Mouse (Mus musculus) lung, embryonic 15.5 days (tissue): ENCODE measurements around the gene Rbm6. TPM values are rescaled to one million over a fixed set of nuclear protein-coding genes. Genes with fewer than 3 reads are reported as not detected.

Source experiments
- ATAC-seq: fragments of 200-750 bp; cut with Nextera tagmentation; 2 replicates; pipeline ENCODE4 v1.8.0; 2017; ENCODE audit warnings: moderate number of reproducible peaks, borderline replicate concordance; ENCODE audit not compliant: low FRiP score, low TSS enrichment; ENCODE audit errors: extremely low read depth
- H3K27ac ChIP-seq: fragments of 300-500 bp; sonication (generic); 2 replicates; pipeline ENCODE4 v1.5.1; 2015; ENCODE audit warnings: moderate library complexity, mild to moderate bottlenecking, inconsistent platforms
- H3K27me3 ChIP-seq: fragments of 300-500 bp; sonication (generic); 2 replicates; pipeline ENCODE4 v1.6.1; 2015; ENCODE audit warnings: inconsistent platforms
- H3K36me3 ChIP-seq: fragments of 300-500 bp; sonication (generic); 2 replicates; pipeline ENCODE4 v1.6.1; 2015; ENCODE audit warnings: inconsistent platforms
- H3K4me1 ChIP-seq: fragments of 300-500 bp; sonication (generic); 2 replicates; pipeline ENCODE4 v1.6.1; 2015; ENCODE audit warnings: inconsistent platforms
- H3K4me2 ChIP-seq: fragments of 300-500 bp; sonication (generic); 2 replicates; pipeline ENCODE4 v1.6.1; 2015; ENCODE audit warnings: inconsistent platforms, mild to moderate bottlenecking, moderate library complexity
- H3K4me3 ChIP-seq: fragments of 300-500 bp; sonication (generic); 2 replicates; pipeline ENCODE4 v1.5.1; 2015; ENCODE audit warnings: mild to moderate bottlenecking, inconsistent platforms
- H3K9ac ChIP-seq: fragments of 300-500 bp; sonication (generic); 2 replicates; pipeline ENCODE4 v1.6.1; 2015; ENCODE audit warnings: inconsistent platforms
- H3K9me3 ChIP-seq: fragments of 300-500 bp; sonication (generic); 2 replicates; pipeline ENCODE4 v1.6.1; 2016; ENCODE audit warnings: inconsistent platforms
- WGBS: fragments of 180-500 bp; shearing (Covaris S2); methylation state at CpG from one replicate; pipeline ENCODE4 v1.1.7; 2015; 5-methylcytosine and 5-hydroxymethylcytosine counted together
- polyA plus RNA-seq: library from polyadenylated mRNA; unstranded; fragments of >200 nt; fragmentation: Nextera tagmentation; extraction: Ambion mirVana; gene quantifications from 2 replicates; pipeline ENCODE4 v1.2.1, GENCODE M21; 2015

Rbm6 gene
- polyA plus RNA-seq: 68.7 and 74.0 TPM in 2 replicates

- peaks cover 8% of the 10 kb centered on the region; the same call in 1 of the 2 replicates for H3K36me3 ChIP-seq
- H3K27ac ChIP-seq: peak within 1 kb of the TSS; percentile 97
- 7% methylated on average over 14 of the region's 14 CpGs for WGBS
Measured at GRCm38 (mm10) chr9:107873137-107873536, at the start of gene Rbm6. Gene Rbm6, minus strand, starts transcription at chr9:107873237.

GRCm38 (mm10) chr9:107919441-107919840 is 46.4 kb upstream of the Rbm6 start:
- Histone ChIP-seq H3K9ac (no peak overlapping the region), H3K4me2 (no peak overlapping the region), H3K4me3 (no peak overlapping the region), H3K36me3 (no peaks in the 10 kb centered on the region), H3K4me1 (peaks cover 12% of the 10 kb centered on the region), H3K9me3 (no peaks in the 10 kb centered on the region), H3K27ac (no peak overlapping the region), H3K27me3 (no peaks in the 10 kb centered on the region)
- ATAC-seq: no peak
- 73% methylated on average over 5 of the region's 5 CpGs for WGBS

More at GRCm38 (mm10) chr9:107873137-107873536, at the start of gene Rbm6:
- Histone ChIP-seq H3K27me3 (no peaks in the 10 kb centered on the region), H3K9ac (peak within 1 kb of the TSS; percentile 98), H3K4me3 (peak within 1 kb of the TSS; percentile 99), H3K4me2 (peak within 1 kb of the TSS; percentile 69), H3K4me1 (peaks cover 19% of the 10 kb centered on the region), H3K9me3 (no peaks in the 10 kb centered on the region)
- no peak for ATAC-seq

- Histone ChIP-seq H3K4me2 (no peak overlapping the region), H3K9ac (no peak overlapping the region), H3K4me1 (peaks cover 6% of the 10 kb centered on the region), H3K27ac (no peak overlapping the region), H3K27me3 (no peaks in the 10 kb centered on the region), H3K4me3 (no peak overlapping the region), H3K36me3 (no peaks in the 10 kb centered on the region), H3K9me3 (no peaks in the 10 kb centered on the region)
- WGBS: 73% methylated on average over 6 of the region's 6 CpGs
- no peak for ATAC-seq
Measured at GRCm38 (mm10) chr9:107918884-107919283, 45.8 kb upstream of the Rbm6 start.

GRCm38 (mm10) chr9:107917895-107918608 is 45.0 kb upstream of the Rbm6 start:
- no peak overlapping the region for H3K9ac ChIP-seq
- 20% methylated on average over 13 of the region's 13 CpGs for WGBS
- H3K27ac ChIP-seq: no peak overlapping the region
- ATAC-seq: peak; percentile 19; the same call in 1 of the 2 replicates
- H3K9me3 ChIP-seq: no peaks in the 10 kb centered on the region
- no peak overlapping the region for H3K4me2 ChIP-seq
- peaks cover 3% of the 10 kb centered on the region; the same call in 1 of the 2 replicates for H3K4me1 ChIP-seq
- H3K27me3 ChIP-seq: no peaks in the 10 kb centered on the region
- no peaks in the 10 kb centered on the region for H3K36me3 ChIP-seq
- H3K4me3 ChIP-seq: no peak overlapping the region

- no peak overlapping the region for H3K4me2 ChIP-seq
- H3K9ac ChIP-seq: no peak overlapping the region
- no peaks in the 10 kb centered on the region for H3K27me3 ChIP-seq
- ATAC-seq: no peak
- 66% methylated on average over 16 of the region's 16 CpGs for WGBS
- H3K4me1 ChIP-seq: peaks cover 7% of the 10 kb centered on the region; the same call in 1 of the 2 replicates
- no peak overlapping the region for H3K4me3 ChIP-seq
- no peak overlapping the region for H3K27ac ChIP-seq
- H3K36me3 ChIP-seq: no peaks in the 10 kb centered on the region
- no peaks in the 10 kb centered on the region for H3K9me3 ChIP-seq
Measured at GRCm38 (mm10) chr9:107914764-107915420, 41.9 kb upstream of the Rbm6 start.

- Histone ChIP-seq H3K27ac (no peak overlapping the region), H3K9me3 (no peaks in the 10 kb centered on the region), H3K27me3 (peaks cover 10% of the 10 kb centered on the region), H3K4me2 (0 out of 2 replicates have a peak overlapping the region, but pooled peaks have one; percentile 16), H3K4me3 (no peak overlapping the region), H3K36me3 (no peaks in the 10 kb centered on the region), H3K4me1 (peaks cover 40% of the 10 kb centered on the region), H3K9ac (no peak overlapping the region)
- WGBS: 73% methylated on average over 15 of the region's 15 CpGs
- no peak for ATAC-seq
Measured at GRCm38 (mm10) chr9:107910025-107910769, 37.2 kb upstream of the Rbm6 start.

GRCm38 (mm10) chr9:107908410-107909158 is 35.5 kb upstream of the Rbm6 start:
- Histone ChIP-seq H3K4me3 (peak overlapping the region; percentile 46), H3K36me3 (no peaks in the 10 kb centered on the region), H3K9me3 (no peaks in the 10 kb centered on the region), H3K9ac (peak overlapping the region; percentile 13; the same call in 1 of the 2 replicates), H3K27me3 (peaks cover 10% of the 10 kb centered on the region), H3K4me1 (peaks cover 43% of the 10 kb centered on the region), H3K4me2 (peak overlapping the region; percentile 87), H3K27ac (peak overlapping the region; percentile 45)
- 31% methylated on average over 18 of the region's 18 CpGs for WGBS
- no peak for ATAC-seq

GRCm38 (mm10) chr9:107907801-107908120 is 34.7 kb upstream of the Rbm6 start:
- H3K9ac ChIP-seq: peak overlapping the region; percentile 20; the same call in 1 of the 2 replicates
- 53% methylated on average over 14 of the region's 14 CpGs for WGBS
- H3K36me3 ChIP-seq: no peaks in the 10 kb centered on the region
- H3K4me3 ChIP-seq: peak overlapping the region; percentile 46
- H3K9me3 ChIP-seq: no peaks in the 10 kb centered on the region
- ATAC-seq: no peak
- H3K4me1 ChIP-seq: peaks cover 43% of the 10 kb centered on the region
- peaks cover 10% of the 10 kb centered on the region for H3K27me3 ChIP-seq
- H3K27ac ChIP-seq: 0 out of 2 replicates have a peak overlapping the region, but pooled peaks have one; percentile 7
- peak overlapping the region; percentile 87 for H3K4me2 ChIP-seq

- Histone ChIP-seq H3K4me2 (peak overlapping the region; percentile 87), H3K9ac (peak overlapping the region; percentile 37), H3K36me3 (no peaks in the 10 kb centered on the region), H3K27ac (0 out of 2 replicates have a peak overlapping the region, but pooled peaks have one; percentile 45), H3K27me3 (peaks cover 10% of the 10 kb centered on the region), H3K4me3 (peak overlapping the region; percentile 46), H3K9me3 (no peaks in the 10 kb centered on the region), H3K4me1 (peaks cover 43% of the 10 kb centered on the region)
- WGBS: 45% methylated on average over 31 of the region's 31 CpGs
- no peak for ATAC-seq
Measured at GRCm38 (mm10) chr9:107906967-107907800, 34.1 kb upstream of the Rbm6 start.

GRCm38 (mm10) chr9:107906252-107906966 is 33.4 kb upstream of the Rbm6 start, which contains the start of gene Mst1r:
Gene Mst1r, plus strand, starts transcription at chr9:107906873.
- 18% methylated on average over 19 of the region's 19 CpGs for WGBS

More at GRCm38 (mm10) chr9:107906252-107906966, 33.4 kb upstream of the Rbm6 start, which contains the start of gene Mst1r:
- H3K27me3 ChIP-seq: peaks cover 10% of the 10 kb centered on the region
- peak; percentile 69 for ATAC-seq
- peak within 1 kb of the TSS; percentile 45; the same call in 1 of the 2 replicates for H3K27ac ChIP-seq
- peak within 1 kb of the TSS; percentile 87 for H3K4me2 ChIP-seq
- H3K4me3 ChIP-seq: peak within 1 kb of the TSS; percentile 46
- H3K9ac ChIP-seq: peak within 1 kb of the TSS; percentile 37
- H3K36me3 ChIP-seq: no peaks in the 10 kb centered on the region
- H3K9me3 ChIP-seq: no peaks in the 10 kb centered on the region
- H3K4me1 ChIP-seq: peaks cover 43% of the 10 kb centered on the region
